Mouse (Mus musculus) hindbrain, embryonic 11.5 days (tissue): ENCODE measurements around the gene Pald1. TPM values are rescaled to one million over a fixed set of nuclear protein-coding genes. Genes with fewer than 3 reads are reported as not detected.

Experiments used
- ATAC-seq: fragments of 200-750 bp; cut with Nextera tagmentation; 2 replicates; pipeline ENCODE4 v1.8.0; 2017; ENCODE audit warnings: mild to moderate bottlenecking, moderate TSS enrichment, moderate library complexity; ENCODE audit not compliant: low FRiP score
- DNase-seq: peaks from one replicate; pipeline ENCODE4 v3.0.0-alpha.2; 2015; ENCODE audit warnings: low spot score
- H3K27ac ChIP-seq: fragments of 300-500 bp; sonication (generic); 2 replicates; pipeline ENCODE4 v1.5.1; 2014; ENCODE audit warnings: mild to moderate bottlenecking, low read depth, low read length
- H3K27me3 ChIP-seq: fragments of 300-500 bp; sonication (generic); 2 replicates; pipeline ENCODE4 v1.6.1; 2014; ENCODE audit warnings: mild to moderate bottlenecking, low read length, moderate library complexity, mixed read lengths; ENCODE audit not compliant: control insufficient read depth, insufficient read depth
- H3K36me3 ChIP-seq: fragments of 300-500 bp; sonication (generic); 2 replicates; pipeline ENCODE4 v1.6.1; 2014; ENCODE audit warnings: mild to moderate bottlenecking, low read length, moderate library complexity, mixed read lengths; ENCODE audit not compliant: control insufficient read depth, insufficient read depth
- H3K4me1 ChIP-seq: fragments of 300-500 bp; sonication (generic); replicated peaks from 2 replicates; pipeline ENCODE4 v1.6.1; 2014; ENCODE audit warnings: low read length, mixed read lengths; ENCODE audit not compliant: control insufficient read depth, insufficient read depth
- H3K4me2 ChIP-seq: fragments of 300-500 bp; sonication (generic); replicated peaks from 2 replicates; pipeline ENCODE4 v1.6.1; 2014; ENCODE audit warnings: mild to moderate bottlenecking, low read depth, low read length
- H3K4me3 ChIP-seq: fragments of 300-500 bp; sonication (generic); 2 replicates; pipeline ENCODE4 v1.5.1; 2014; ENCODE audit warnings: low read depth, low read length
- H3K9ac ChIP-seq: fragments of 300-500 bp; sonication (generic); 2 replicates; pipeline ENCODE4 v1.6.1; 2014; ENCODE audit warnings: low read depth, low read length
- H3K9me3 ChIP-seq: fragments of 300-500 bp; sonication (generic); 2 replicates; pipeline ENCODE4 v1.6.1; 2016; ENCODE audit warnings: low read length; ENCODE audit not compliant: control insufficient read depth
- WGBS: fragments of 180-500 bp; shearing (Covaris S2); extraction: QIAGEN DNeasy Blood & Tissue Kit; methylation state at CpG from one replicate; pipeline ENCODE4 v1.1.7; 2014; 5-methylcytosine and 5-hydroxymethylcytosine counted together
- polyA plus RNA-seq: library from polyadenylated mRNA; unstranded; fragments of >200 nt; fragmentation: Nextera tagmentation; extraction: Ambion mirVana; gene quantifications from 2 replicates; pipeline ENCODE4 v1.2.1, GENCODE M21; 2014

Pald1 gene
- polyA plus RNA-seq, 1 experiment from 2014 or later = 13.6 TPM

DNA sequence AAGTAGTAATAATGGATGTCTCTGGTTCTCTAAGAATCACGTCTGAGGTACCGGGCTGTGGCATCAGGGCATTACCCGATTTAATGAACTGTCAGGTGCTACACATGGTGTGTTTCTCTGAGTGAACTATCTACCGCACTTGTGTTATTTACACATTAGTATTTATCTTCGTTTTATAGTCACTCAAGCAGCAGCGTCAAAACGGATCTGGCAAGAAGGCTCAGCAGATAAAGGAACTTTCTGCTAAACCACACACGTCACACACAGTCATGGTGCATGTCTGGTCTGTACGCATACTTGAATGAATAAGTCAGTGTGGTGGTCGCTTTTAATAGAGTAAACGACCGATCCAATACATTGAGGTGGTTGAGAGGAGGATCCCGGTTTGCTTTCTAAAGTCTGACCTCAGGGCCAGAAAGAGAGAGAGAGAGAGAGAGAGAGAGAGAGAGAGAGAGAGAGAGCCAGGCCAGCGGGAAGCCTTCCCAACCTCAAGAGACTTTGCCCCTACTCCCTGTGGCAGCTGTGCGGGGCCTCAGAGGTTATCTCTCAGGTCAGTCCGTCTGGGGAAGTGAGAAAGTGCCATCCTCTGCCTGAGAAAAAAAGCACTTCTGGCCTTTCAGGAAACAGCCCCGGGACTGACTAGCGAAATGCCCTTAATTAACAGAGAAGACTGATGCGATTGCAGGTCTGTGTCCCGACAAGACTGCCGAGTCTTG is 29.7 kb upstream of the Pald1 start:
- H3K27me3 ChIP-seq = peaks cover 21% of the 10 kb centered on the region
- DNase-seq = no peak
- H3K27ac ChIP-seq = no peak overlapping the region
- peaks cover 2% of the 10 kb centered on the region for H3K4me1 ChIP-seq
- H3K36me3 ChIP-seq = no peaks in the 10 kb centered on the region
- no peak overlapping the region for H3K9ac ChIP-seq
- H3K4me2 ChIP-seq = no peak overlapping the region
- no peak for ATAC-seq
- H3K4me3 ChIP-seq = no peak overlapping the region
- WGBS = 59% methylated on average over 21 of the region's 21 CpGs
- H3K9me3 ChIP-seq = no peaks in the 10 kb centered on the region

DNA sequence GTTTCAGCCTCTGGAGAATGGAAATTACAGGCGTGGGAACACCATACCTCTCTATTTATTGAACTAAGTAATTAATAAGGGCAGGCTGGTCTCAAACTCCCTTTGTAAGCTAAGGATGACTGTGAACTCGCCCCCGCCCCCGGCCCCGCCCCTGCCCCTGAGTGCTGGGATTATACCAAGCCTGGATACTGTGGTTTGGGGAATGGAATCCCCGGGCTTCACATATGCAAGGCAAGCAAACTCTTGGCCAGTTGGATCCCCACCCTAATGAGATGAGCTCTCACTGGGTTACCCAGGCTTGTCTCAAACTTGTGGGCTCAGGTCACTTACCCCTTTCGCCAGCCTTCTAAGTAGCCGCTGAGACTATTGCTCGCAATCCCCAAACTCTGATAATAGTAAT is 26.9 kb upstream of the Pald1 start:
- Histone ChIP-seq H3K4me3 (no peak overlapping the region), H3K4me1 (no peaks in the 10 kb centered on the region; the same call in 1 of the 2 replicates), H3K27me3 (no peaks in the 10 kb centered on the region), H3K9me3 (no peaks in the 10 kb centered on the region), H3K36me3 (no peaks in the 10 kb centered on the region), H3K27ac (no peak overlapping the region), H3K9ac (no peak overlapping the region), H3K4me2 (no peak overlapping the region)
- 33% methylated on average over 9 of the region's 9 CpGs for WGBS
- DNase-seq (no peak), ATAC-seq (no peak)

DNA sequence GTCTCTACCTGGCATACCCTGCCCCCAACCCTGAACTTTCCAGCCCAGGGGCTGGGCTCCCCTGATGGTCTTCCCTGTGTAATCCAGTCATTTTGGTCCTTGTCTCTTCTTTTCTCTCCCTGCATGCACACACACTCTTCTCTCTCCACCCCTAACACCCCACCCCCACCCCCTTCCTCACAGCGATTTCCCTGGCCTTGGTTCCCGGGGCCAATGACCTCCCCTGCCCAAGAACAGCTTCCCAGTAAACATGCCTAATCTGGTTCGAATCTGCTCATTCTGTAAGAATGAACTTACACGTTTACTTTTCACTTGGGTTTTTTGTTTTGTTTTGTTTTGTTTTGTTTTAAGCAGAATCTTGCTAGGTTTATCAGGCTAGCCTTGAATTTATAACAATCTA is 26.4 kb upstream of the Pald1 start:
- Histone ChIP-seq H3K9me3 (no peaks in the 10 kb centered on the region), H3K27me3 (no peaks in the 10 kb centered on the region), H3K4me1 (no peaks in the 10 kb centered on the region; the same call in 1 of the 2 replicates), H3K36me3 (no peaks in the 10 kb centered on the region), H3K4me3 (no peak overlapping the region), H3K9ac (no peak overlapping the region), H3K27ac (no peak overlapping the region), H3K4me2 (no peak overlapping the region)
- ATAC-seq = no peak
- WGBS = 9% methylated on average over 4 of the region's 4 CpGs
- no peak for DNase-seq

DNA sequence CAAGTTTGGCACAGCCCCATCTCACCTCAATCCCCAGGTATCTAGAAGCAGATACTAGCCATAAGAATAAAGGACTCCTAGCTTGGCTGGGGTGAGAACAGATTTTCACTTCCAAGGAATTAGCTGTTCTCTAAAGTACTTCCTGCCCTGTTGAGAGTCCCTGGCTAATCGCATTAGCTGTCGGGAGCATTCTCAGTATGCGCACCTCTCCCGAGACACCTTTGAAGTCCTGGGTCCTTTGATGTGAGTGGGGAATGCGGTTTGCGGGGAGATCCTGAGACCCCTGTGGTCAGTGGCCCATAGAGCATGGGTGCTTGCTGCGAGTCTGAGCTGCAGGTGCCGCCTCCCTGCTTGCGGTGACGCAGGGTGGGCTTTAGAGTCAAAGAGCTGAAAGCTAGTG is 22.6 kb upstream of the Pald1 start:
- DNase-seq (no peak), ATAC-seq (no peak)
- Histone ChIP-seq H3K36me3 (no peaks in the 10 kb centered on the region), H3K27me3 (no peaks in the 10 kb centered on the region), H3K27ac (no peak overlapping the region), H3K9me3 (no peaks in the 10 kb centered on the region), H3K4me1 (no peaks in the 10 kb centered on the region), H3K9ac (no peak overlapping the region), H3K4me2 (no peak overlapping the region), H3K4me3 (no peak overlapping the region)
- WGBS = 16% methylated on average over 10 of the region's 10 CpGs

DNA sequence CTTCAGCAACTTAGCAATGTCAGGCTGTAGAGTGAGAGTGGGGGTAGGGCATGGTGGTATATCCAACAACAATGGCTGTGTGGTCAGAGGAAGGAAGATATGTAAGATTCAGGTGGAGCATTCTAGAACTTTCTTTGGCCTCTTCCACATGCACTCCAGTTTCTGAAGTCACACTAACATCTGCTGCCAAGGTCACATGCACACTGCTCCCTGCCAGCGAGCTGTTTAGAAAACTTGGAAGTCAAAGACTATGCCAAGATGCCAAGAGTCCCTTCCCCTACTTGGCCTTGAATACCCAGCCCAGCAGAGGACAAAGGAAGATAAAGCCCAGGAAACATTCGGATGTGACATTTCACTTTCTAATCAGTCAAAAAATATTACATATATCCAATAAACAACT is 19.6 kb upstream of the Pald1 start:
- Histone ChIP-seq H3K4me3 (no peak overlapping the region), H3K27me3 (no peaks in the 10 kb centered on the region), H3K4me1 (no peaks in the 10 kb centered on the region), H3K4me2 (no peak overlapping the region), H3K9ac (no peak overlapping the region), H3K27ac (no peak overlapping the region), H3K9me3 (no peaks in the 10 kb centered on the region), H3K36me3 (no peaks in the 10 kb centered on the region)
- DNase-seq = no peak
- no peak for ATAC-seq
- 96% methylated on average over 2 of the region's 2 CpGs for WGBS

DNA sequence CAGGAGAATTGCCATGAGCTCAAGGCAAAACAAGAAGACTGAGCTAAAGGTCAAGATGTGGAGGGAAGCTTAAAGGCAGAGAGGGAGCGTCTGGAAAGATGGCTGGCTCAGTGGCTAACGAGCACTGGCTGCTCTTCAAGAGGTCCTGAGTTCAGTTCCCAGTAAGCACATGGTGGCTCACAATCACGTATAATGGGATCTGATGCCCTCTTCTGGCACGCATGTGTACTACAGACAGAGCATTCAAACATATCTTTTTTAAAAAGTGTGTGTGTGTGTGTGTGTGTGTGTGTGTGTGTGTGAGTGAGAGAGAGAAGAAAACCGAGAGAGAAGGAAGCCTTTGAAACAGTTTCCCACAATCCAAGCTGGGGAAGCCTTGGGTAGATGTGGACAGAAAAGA is 19.1 kb upstream of the Pald1 start:
- no peak for ATAC-seq
- H3K36me3 ChIP-seq = no peaks in the 10 kb centered on the region
- no peaks in the 10 kb centered on the region for H3K27me3 ChIP-seq
- H3K4me2 ChIP-seq = no peak overlapping the region
- DNase-seq = no peak
- no peaks in the 10 kb centered on the region for H3K9me3 ChIP-seq
- H3K4me3 ChIP-seq = no peak overlapping the region
- WGBS = 76% methylated on average over 5 of the region's 5 CpGs
- no peak overlapping the region for H3K9ac ChIP-seq
- no peak overlapping the region for H3K27ac ChIP-seq
- no peaks in the 10 kb centered on the region for H3K4me1 ChIP-seq

- Histone ChIP-seq H3K4me2 (no peak overlapping the region), H3K27me3 (no peaks in the 10 kb centered on the region), H3K4me3 (no peak overlapping the region), H3K9ac (no peak overlapping the region), H3K27ac (no peak overlapping the region), H3K9me3 (no peaks in the 10 kb centered on the region), H3K36me3 (no peaks in the 10 kb centered on the region), H3K4me1 (no peaks in the 10 kb centered on the region)
- DNase-seq (no peak), ATAC-seq (no peak)
- 87% methylated on average over 5 of the region's 5 CpGs for WGBS
Measured at GRCm38 (mm10) chr10:61400407-61400806, 17.1 kb upstream of the Pald1 start.

- Histone ChIP-seq H3K36me3 (no peaks in the 10 kb centered on the region), H3K4me1 (no peaks in the 10 kb centered on the region; the same call in 1 of the 2 replicates), H3K9me3 (no peaks in the 10 kb centered on the region), H3K27me3 (no peaks in the 10 kb centered on the region), H3K9ac (no peak overlapping the region), H3K4me3 (no peak overlapping the region), H3K4me2 (no peak overlapping the region), H3K27ac (no peak overlapping the region)
- ATAC-seq (peak; percentile 74), DNase-seq (peak; percentile 93)
- WGBS = 22% methylated on average over 13 of the region's 13 CpGs
Measured at GRCm38 (mm10) chr10:61399156-61399734, 15.9 kb upstream of the Pald1 start.

GRCm38 (mm10) chr10:61398125-61398524 is 14.8 kb upstream of the Pald1 start:
- Histone ChIP-seq H3K4me3 (no peak overlapping the region), H3K4me1 (no peaks in the 10 kb centered on the region; the same call in 1 of the 2 replicates), H3K9ac (no peak overlapping the region), H3K36me3 (no peaks in the 10 kb centered on the region), H3K27me3 (no peaks in the 10 kb centered on the region), H3K9me3 (no peaks in the 10 kb centered on the region), H3K4me2 (no peak overlapping the region), H3K27ac (no peak overlapping the region)
- DNase-seq (no peak), ATAC-seq (no peak)
- WGBS = 45% methylated on average over 3 of the region's 3 CpGs
